Mouse (Mus musculus) midbrain, postnatal 0 days (tissue): ENCODE data around the gene Lrch1. TPM values are rescaled to one million over a fixed set of nuclear protein-coding genes. Genes with fewer than 3 reads are reported as not detected.

Experiments used
- ATAC-seq: fragments of 200-750 bp; cut with Nextera tagmentation; 2 replicates; pipeline ENCODE4 v1.8.0; 2017; ENCODE audit warnings: moderate number of reproducible peaks, mild to moderate bottlenecking, moderate TSS enrichment, moderate library complexity; ENCODE audit not compliant: low FRiP score
- DNase-seq: peaks from one replicate; pipeline ENCODE4 v3.0.0-alpha.2; 2015; ENCODE audit warnings: low spot score
- H3K27ac ChIP-seq: fragments of 300-500 bp; sonication (generic); 2 replicates; pipeline ENCODE4 v1.5.1; 2014; ENCODE audit warnings: low read depth, mild to moderate bottlenecking, low read length, mixed read lengths
- H3K27me3 ChIP-seq: fragments of 300-500 bp; sonication (generic); 2 replicates; pipeline ENCODE4 v1.6.1; 2014; ENCODE audit warnings: low read length, control low read depth, mixed read lengths; ENCODE audit not compliant: insufficient read depth
- H3K36me3 ChIP-seq: fragments of 300-500 bp; sonication (generic); 2 replicates; pipeline ENCODE4 v1.6.1; 2014; ENCODE audit warnings: low read length, control low read depth, mixed read lengths; ENCODE audit not compliant: insufficient read depth
- H3K4me1 ChIP-seq: fragments of 300-500 bp; sonication (generic); 2 replicates; pipeline ENCODE4 v1.6.1; 2014; ENCODE audit warnings: mild to moderate bottlenecking, control low read depth, antibody characterized with exemption, low read length, mixed read lengths; ENCODE audit not compliant: insufficient read depth
- H3K4me2 ChIP-seq: fragments of 300-500 bp; sonication (generic); 2 replicates; pipeline ENCODE4 v1.6.1; 2014; ENCODE audit warnings: low read depth, mild to moderate bottlenecking, low read length, mixed read lengths; ENCODE audit not compliant: poor library complexity, severe bottlenecking
- H3K4me3 ChIP-seq: fragments of 300-500 bp; sonication (generic); 2 replicates; pipeline ENCODE4 v1.5.1; 2014; ENCODE audit warnings: low read depth, mild to moderate bottlenecking, low read length, moderate library complexity
- H3K9ac ChIP-seq: fragments of 300-500 bp; sonication (generic); replicated peaks from 2 replicates; pipeline ENCODE4 v1.6.1; 2014; ENCODE audit warnings: mild to moderate bottlenecking, low read length, moderate library complexity, mixed read lengths; ENCODE audit not compliant: poor library complexity, severe bottlenecking
- H3K9me3 ChIP-seq: fragments of 300-500 bp; sonication (generic); 2 replicates; pipeline ENCODE4 v1.6.1; 2016; ENCODE audit warnings: low read length, control low read depth
- CTCF ChIP-seq: IDR thresholded peaks from 2 replicates; pipeline ENCODE4 v1.5.1; 2016; ENCODE audit warnings: antibody characterized with exemption, mild to moderate bottlenecking
- WGBS: fragments of 180-500 bp; shearing (Covaris S2); extraction: QIAGEN DNeasy Blood & Tissue Kit; methylation state at CpG from one replicate; pipeline ENCODE4 v1.1.7; 2014; 5-methylcytosine and 5-hydroxymethylcytosine counted together
- polyA plus RNA-seq: library from polyadenylated mRNA; unstranded; fragments of >200 nt; fragmentation: Nextera tagmentation; extraction: Ambion mirVana; gene quantifications from 2 replicates; pipeline ENCODE4 v1.2.1, GENCODE M21; 2015
- total RNA-seq: library from RNA; depleted of rRNA; stranded (reverse); fragments of >200 nt; gene quantifications from 2 replicates; pipeline ENCODE4 v1.2.3, GENCODE M21; 2014

Gene Lrch1
- total and polyA plus RNA-seq, 2 experiments from 2014 or later: 15.7 to 21.7 TPM

GRCm38 (mm10) chr14:74899953-74900704 is 47.5 kb downstream of the Lrch1 start:
- Histone ChIP-seq H3K9ac (no peak overlapping the region), H3K27ac (no peak overlapping the region), H3K4me2 (no peak overlapping the region), H3K4me1 (no peaks in the 10 kb centered on the region), H3K36me3 (no peaks in the 10 kb centered on the region), H3K9me3 (no peaks in the 10 kb centered on the region), H3K4me3 (no peak overlapping the region), H3K27me3 (no peaks in the 10 kb centered on the region)
- DNase-seq (no peak), ATAC-seq (no peak)
- TF ChIP-seq CTCF: no peak
- WGBS: 47% methylated on average over 13 of the region's 13 CpGs

- WGBS: 79% methylated on average over 5 of the region's 5 CpGs
- no peak for ATAC-seq
- no peak for TF ChIP-seq CTCF
Observed at GRCm38 (mm10) chr14:74898939-74899338, 48.7 kb downstream of the Lrch1 start.

GRCm38 (mm10) chr14:74893693-74894092 is 54.0 kb downstream of the Lrch1 start:
- H3K4me1 ChIP-seq: peaks cover 5% of the 10 kb centered on the region; the same call in 1 of the 2 replicates
- TF ChIP-seq CTCF: no peak
- H3K9ac ChIP-seq: no peak overlapping the region
- ATAC-seq (no peak), DNase-seq (no peak)
- WGBS: 52% methylated on average over 6 of the region's 6 CpGs
- no peak overlapping the region for H3K4me3 ChIP-seq
- no peaks in the 10 kb centered on the region for H3K27me3 ChIP-seq
- H3K9me3 ChIP-seq: no peaks in the 10 kb centered on the region
- H3K27ac ChIP-seq: no peak overlapping the region
- H3K36me3 ChIP-seq: no peaks in the 10 kb centered on the region
- H3K4me2 ChIP-seq: no peak overlapping the region

More at GRCm38 (mm10) chr14:74898939-74899338, 48.7 kb downstream of the Lrch1 start:
- no peak overlapping the region for H3K9ac ChIP-seq
- H3K4me3 ChIP-seq: no peak overlapping the region
- no peak overlapping the region for H3K4me2 ChIP-seq
- no peaks in the 10 kb centered on the region for H3K4me1 ChIP-seq
- H3K27me3 ChIP-seq: no peaks in the 10 kb centered on the region
- no peaks in the 10 kb centered on the region for H3K9me3 ChIP-seq
- no peaks in the 10 kb centered on the region for H3K36me3 ChIP-seq
- H3K27ac ChIP-seq: no peak overlapping the region
- no peak for DNase-seq

- Histone ChIP-seq H3K4me1 (peaks cover 5% of the 10 kb centered on the region; the same call in 1 of the 2 replicates), H3K9me3 (no peaks in the 10 kb centered on the region), H3K27ac (no peak overlapping the region), H3K9ac (no peak overlapping the region), H3K36me3 (no peaks in the 10 kb centered on the region), H3K4me3 (no peak overlapping the region), H3K27me3 (no peaks in the 10 kb centered on the region), H3K4me2 (no peak overlapping the region)
- no peak for TF ChIP-seq CTCF
- DNase-seq: no peak
- ATAC-seq: no peak
- 80% methylated on average over 3 of the region's 3 CpGs for whole genome bisulfite sequencing
Observed at GRCm38 (mm10) chr14:74893085-74893648, 54.5 kb downstream of the Lrch1 start.

- Histone ChIP-seq H3K4me3 (no peak overlapping the region), H3K27ac (no peak overlapping the region), H3K27me3 (no peaks in the 10 kb centered on the region), H3K9ac (no peak overlapping the region), H3K36me3 (no peaks in the 10 kb centered on the region), H3K9me3 (no peaks in the 10 kb centered on the region), H3K4me2 (no peak overlapping the region), H3K4me1 (peaks cover 19% of the 10 kb centered on the region)
- no peak for DNase-seq
- ATAC-seq: no peak
- no peak for TF ChIP-seq CTCF
- WGBS: 88% methylated on average over 2 of the region's 2 CpGs
Observed at GRCm38 (mm10) chr14:74889304-74889703, 58.4 kb downstream of the Lrch1 start.

- H3K9me3 ChIP-seq: no peaks in the 10 kb centered on the region
- ATAC-seq: no peak
Observed at GRCm38 (mm10) chr14:74888103-74888502, 59.6 kb downstream of the Lrch1 start.

More at GRCm38 (mm10) chr14:74888103-74888502, 59.6 kb downstream of the Lrch1 start:
- Histone ChIP-seq H3K36me3 (no peaks in the 10 kb centered on the region), H3K4me1 (peaks cover 19% of the 10 kb centered on the region), H3K9ac (no peak overlapping the region), H3K4me2 (no peak overlapping the region), H3K4me3 (no peak overlapping the region), H3K27ac (no peak overlapping the region), H3K27me3 (no peaks in the 10 kb centered on the region)
- DNase-seq: no peak
- no peak for TF ChIP-seq CTCF
- 92% methylated on average over 1 of the region's 1 CpGs for WGBS
